Mouse (Mus musculus): ENCODE measurements at regions not wholly inside any gene's neighbourhood (a gene's known extent, or its start where the extent isn't known, plus 50 kb on each side); places are given as distances from the start of the nearest gene placed in this dataset.
A peak's percentile ranks its signal among the peaks of the same experiment; 100 is the strongest.

DNA sequence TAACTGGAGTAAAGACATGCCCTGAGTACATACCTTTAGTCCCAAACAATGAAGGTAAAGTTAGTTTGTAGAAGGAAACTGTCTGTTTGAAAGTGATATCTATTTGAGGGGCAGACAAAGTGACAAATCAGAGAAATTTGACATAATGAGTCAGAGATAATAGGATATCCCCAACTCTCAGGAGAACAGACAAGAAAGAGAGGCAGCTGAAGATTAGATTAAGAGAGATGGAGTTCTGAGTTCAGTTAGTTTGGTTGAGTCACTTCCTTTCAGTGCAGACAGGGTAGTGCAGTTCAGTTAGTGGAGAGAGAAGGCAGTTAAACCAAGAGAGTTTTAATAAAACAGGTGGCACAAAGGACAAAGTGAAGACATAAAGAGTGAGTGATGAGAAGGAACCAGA lies 477.4 kb upstream of the Diaph2 start:
- ATAC-seq (ENCODE audit: low FRiP score, low read depth) = no peak
- no peak overlapping the region for H3K4me2 ChIP-seq (replicated peaks)

DNA sequence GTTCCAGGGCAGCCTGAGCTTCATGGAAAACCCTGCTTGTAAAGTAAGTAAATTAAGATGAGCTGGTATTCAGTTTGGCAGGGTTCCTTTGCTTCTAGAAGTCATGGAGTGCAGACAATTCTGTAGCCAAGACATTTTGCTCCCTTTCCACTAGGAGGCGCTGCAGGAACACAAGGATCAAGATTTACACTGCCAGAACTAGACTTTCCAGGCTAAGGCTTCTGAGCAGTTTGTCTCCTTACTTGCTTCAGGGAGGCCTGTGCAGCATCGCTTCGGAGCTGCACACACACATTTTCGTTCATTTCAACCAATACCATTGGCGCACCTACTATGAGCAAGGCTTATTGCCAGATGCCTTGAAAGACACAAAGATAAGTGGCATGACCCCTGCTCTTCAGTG lies 445.6 kb upstream of the Diaph2 start:
- WGBS = 49% methylated on average over 5 of the region's 5 CpGs
- no peaks in the 10 kb centered on the region for H3K27me3 ChIP-seq (replicated peaks)
- ATAC-seq (ENCODE audit: low FRiP score, low read depth) = peak; percentile 37; the same call in 1 of the 2 replicates
- H3K27ac ChIP-seq = no peak overlapping the region
- no peak overlapping the region for H3K9ac ChIP-seq
- no peaks in the 10 kb centered on the region for H3K9me3 ChIP-seq
- H3K4me3 ChIP-seq = no peak overlapping the region
- no peak overlapping the region for H3K4me2 ChIP-seq (replicated peaks)
- H3K4me1 ChIP-seq = no peaks in the 10 kb centered on the region
- no peaks in the 10 kb centered on the region for H3K36me3 ChIP-seq

More for the DNA sequence above, 477.4 kb upstream of the Diaph2 start:
- Histone ChIP-seq H3K4me1 (no peaks in the 10 kb centered on the region), H3K27ac (no peak overlapping the region), H3K36me3 (no peaks in the 10 kb centered on the region), H3K4me3 (no peak overlapping the region), H3K27me3 (replicated peaks) (no peaks in the 10 kb centered on the region), H3K9ac (no peak overlapping the region), H3K9me3 (no peaks in the 10 kb centered on the region)

DNA sequence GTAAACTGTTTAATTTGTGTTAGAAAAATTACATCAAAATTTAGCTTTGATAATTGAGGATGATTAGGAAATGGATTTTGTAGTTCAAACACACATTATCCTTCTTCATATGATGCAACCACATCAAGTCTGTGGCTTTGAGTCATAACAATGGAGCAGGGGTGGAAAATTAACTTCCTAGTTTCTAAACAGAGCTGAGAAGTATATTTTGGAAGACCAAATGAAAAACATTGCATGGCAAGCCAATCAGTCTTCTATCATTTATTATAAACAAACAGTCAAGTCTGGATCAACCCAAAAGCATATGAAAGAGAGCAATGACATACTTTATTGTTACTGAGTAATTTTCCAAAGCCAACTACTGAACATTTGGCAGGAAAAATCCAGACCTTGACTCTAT lies 440.2 kb upstream of the Diaph2 start:
- H3K4me2 ChIP-seq (replicated peaks) = no peak overlapping the region
- no peaks in the 10 kb centered on the region for H3K36me3 ChIP-seq
- no peak overlapping the region for H3K4me3 ChIP-seq
- H3K27me3 ChIP-seq (replicated peaks) = no peaks in the 10 kb centered on the region
- no peak for ATAC-seq (ENCODE audit: low FRiP score, low read depth)
- no peaks in the 10 kb centered on the region for H3K9me3 ChIP-seq
- H3K4me1 ChIP-seq = no peaks in the 10 kb centered on the region
- H3K27ac ChIP-seq = no peak overlapping the region
- no peak overlapping the region for H3K9ac ChIP-seq

DNA sequence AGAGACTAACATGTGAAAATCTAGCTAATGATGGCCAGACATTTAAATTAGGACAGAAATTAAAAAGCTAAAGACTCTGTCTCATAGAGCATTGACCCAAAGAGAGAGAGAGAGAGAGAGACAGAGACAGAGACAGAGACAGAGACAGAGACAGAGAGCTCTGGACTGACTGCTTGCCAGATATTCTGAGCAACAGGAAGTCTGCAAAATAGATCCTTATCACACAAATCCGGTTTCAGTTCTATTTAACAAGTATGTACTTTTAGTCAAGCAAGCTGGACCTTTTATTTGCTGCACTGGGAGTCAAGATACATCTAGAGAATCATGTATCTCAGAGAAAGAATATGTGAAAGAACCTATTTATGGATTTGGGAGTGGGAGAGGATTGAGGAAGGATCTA lies 420.1 kb upstream of the Diaph2 start:
- Histone ChIP-seq H3K4me2 (replicated peaks) (no peak overlapping the region), H3K4me3 (no peak overlapping the region), H3K9ac (no peak overlapping the region), H3K27ac (no peak overlapping the region), H3K4me1 (no peaks in the 10 kb centered on the region), H3K27me3 (replicated peaks) (no peaks in the 10 kb centered on the region), H3K9me3 (no peaks in the 10 kb centered on the region), H3K36me3 (no peaks in the 10 kb centered on the region)
- no peak for ATAC-seq (ENCODE audit: low FRiP score, low read depth)
- 63% methylated on average over 1 of the region's 1 CpGs for WGBS

DNA sequence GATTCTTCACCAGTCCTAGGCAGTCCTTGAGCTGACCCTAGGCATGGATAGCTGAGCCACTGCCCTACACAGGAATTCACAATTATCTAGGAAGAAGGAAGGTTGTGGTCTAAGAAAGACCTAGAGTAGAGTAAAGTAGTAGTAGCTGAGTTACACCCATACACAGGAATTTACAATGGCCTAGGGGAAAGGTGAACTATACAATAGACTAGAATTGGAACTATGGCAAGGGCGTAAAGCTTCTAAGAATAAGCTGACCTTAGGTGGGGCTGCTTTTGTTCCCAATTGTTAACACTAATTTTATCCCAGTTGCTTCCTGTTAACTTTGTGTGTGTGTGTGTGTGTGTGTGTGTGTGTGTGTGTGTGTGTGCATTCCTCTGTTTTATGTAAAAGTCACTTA lies 416.7 kb upstream of the Diaph2 start:
- WGBS = 68% methylated on average over 1 of the region's 1 CpGs
- Histone ChIP-seq H3K27me3 (replicated peaks) (no peaks in the 10 kb centered on the region), H3K27ac (no peak overlapping the region), H3K4me3 (no peak overlapping the region), H3K36me3 (no peaks in the 10 kb centered on the region), H3K9ac (no peak overlapping the region), H3K9me3 (no peaks in the 10 kb centered on the region), H3K4me1 (no peaks in the 10 kb centered on the region), H3K4me2 (replicated peaks) (no peak overlapping the region)
- no peak for ATAC-seq (ENCODE audit: low FRiP score, low read depth)
